Mouse (Mus musculus): ENCODE data around the gene Ifit3b.

GRCm38 (mm10) chr19:34650276-34650675 lies 42.5 kb downstream of the Ifit3b start:
- TF ChIP-seq CTCF (IDR thresholded peaks at IDR 0.05; ENCODE audit: low read depth, low read length) (no peak), TAL1 (conservative IDR thresholded peaks at IDR 0.05; ENCODE audit: low read depth, low read length) (no peak), GATA1 (IDR thresholded peaks at IDR 0.05; ENCODE audit: borderline replicate concordance, low read length) (no peak), POLR2AphosphoS5 (IDR thresholded peaks at IDR 0.05; ENCODE audit: insufficient replicate concordance, low read depth, low read length) (no peak)

Data from G1E (cell line).